Mouse (Mus musculus): Measurements from ENCODE around the gene Sema3b.
A peak's percentile ranks its signal among the peaks of the same experiment; 100 is the strongest.

GRCm38 (mm10) chr9:107551890-107552355, 57.1 kb downstream of the Sema3b start:
- peak; percentile 72 for TF ChIP-seq POLR2A (IDR thresholded peaks at IDR 0.05; ENCODE audit: low read depth, low read length)
- TF ChIP-seq CTCF (IDR thresholded peaks at IDR 0.05; ENCODE audit: borderline replicate concordance, insufficient read depth, low read length), result no peak
